Mouse (Mus musculus) liver, embryonic 11.5 days (tissue): ENCODE measurements around the gene Cct6b. TPM values are rescaled to one million over a fixed set of nuclear protein-coding genes. Genes with fewer than 3 reads are reported as not detected.

Experiments used
- ATAC-seq: fragments of 200-750 bp; cut with Nextera tagmentation; replicated peaks from 2 replicates; pipeline ENCODE4 v1.8.0; 2017; ENCODE audit warnings: moderate number of reproducible peaks, mild to moderate bottlenecking, moderate TSS enrichment, moderate library complexity; ENCODE audit not compliant: low FRiP score
- DNase-seq: peaks from one replicate; pipeline ENCODE4 v3.0.0-alpha.2; 2017; ENCODE audit warnings: low spot score
- H3K27ac ChIP-seq: fragments of 300-500 bp; sonication (generic); 2 replicates; pipeline ENCODE4 v1.5.1; 2014; ENCODE audit warnings: mild to moderate bottlenecking, low read depth, low read length, control low read depth
- H3K27me3 ChIP-seq: fragments of 300-500 bp; sonication (generic); replicated peaks from 2 replicates; pipeline ENCODE4 v1.6.1; 2014; ENCODE audit warnings: low read length, mixed read lengths; ENCODE audit not compliant: control insufficient read depth, insufficient read depth
- H3K36me3 ChIP-seq: fragments of 300-500 bp; sonication (generic); 2 replicates; pipeline ENCODE4 v1.6.1; 2014; ENCODE audit warnings: mild to moderate bottlenecking, low read length, moderate library complexity, mixed read lengths; ENCODE audit not compliant: control insufficient read depth, insufficient read depth
- H3K4me1 ChIP-seq: fragments of 300-500 bp; sonication (generic); replicated peaks from 2 replicates; pipeline ENCODE4 v1.6.1; 2014; ENCODE audit warnings: low read length, mixed read lengths; ENCODE audit not compliant: control insufficient read depth, insufficient read depth
- H3K4me2 ChIP-seq: fragments of 300-500 bp; sonication (generic); 2 replicates; pipeline ENCODE4 v1.6.1; 2014; ENCODE audit warnings: mild to moderate bottlenecking, control low read depth, moderate library complexity
- H3K4me3 ChIP-seq: fragments of 300-500 bp; sonication (generic); 2 replicates; pipeline ENCODE4 v1.5.1; 2014; ENCODE audit warnings: low read depth, low read length, control low read depth
- H3K9ac ChIP-seq: fragments of 300-500 bp; sonication (generic); 2 replicates; pipeline ENCODE4 v1.6.1; 2014; ENCODE audit warnings: low read depth, low read length, control low read depth
- H3K9me3 ChIP-seq: fragments of 300-500 bp; sonication (generic); 2 replicates; pipeline ENCODE4 v1.6.1; 2016; ENCODE audit warnings: low read length, inconsistent platforms, mixed read lengths; ENCODE audit not compliant: control insufficient read depth
- WGBS: fragments of 180-500 bp; shearing (Covaris S2); extraction: QIAGEN DNeasy Blood & Tissue Kit; methylation state at CpG from one replicate; pipeline ENCODE4 v1.1.7; 2014; 5-methylcytosine and 5-hydroxymethylcytosine counted together
- polyA plus RNA-seq: library from polyadenylated mRNA; unstranded; fragments of >200 nt; fragmentation: Nextera tagmentation; extraction: Ambion mirVana; gene quantifications from 2 replicates; pipeline ENCODE4 v1.2.1, GENCODE M21; 2014

The Cct6b gene
- polyA plus RNA-seq, 1 experiment from 2014 or later: 0.30 TPM

GRCm38 (mm10) chr11:82692668-82693067, 71.5 kb downstream of the Cct6b start:
- Histone ChIP-seq H3K36me3 (no peaks in the 10 kb centered on the region), H3K9me3 (no peaks in the 10 kb centered on the region), H3K27me3 (no peaks in the 10 kb centered on the region), H3K4me3 (no peak overlapping the region), H3K9ac (no peak overlapping the region), H3K27ac (no peak overlapping the region), H3K4me2 (no peak overlapping the region), H3K4me1 (no peaks in the 10 kb centered on the region)
- ATAC-seq (no peak), DNase-seq (no peak)
- WGBS: 79% methylated on average over 6 of the region's 6 CpGs

- Histone ChIP-seq H3K4me3 (no peak overlapping the region), H3K9ac (no peak overlapping the region), H3K27ac (no peak overlapping the region), H3K36me3 (no peaks in the 10 kb centered on the region), H3K4me1 (no peaks in the 10 kb centered on the region), H3K4me2 (no peak overlapping the region), H3K27me3 (no peaks in the 10 kb centered on the region), H3K9me3 (no peaks in the 10 kb centered on the region)
- DNase-seq (no peak), ATAC-seq (no peak)
- whole genome bisulfite sequencing: 66% methylated on average over 5 of the region's 5 CpGs
These were observed 73.6 kb downstream of the Cct6b start for GRCm38 (mm10) chr11:82690476-82690875.

- Histone ChIP-seq H3K9me3 (no peaks in the 10 kb centered on the region), H3K27ac (no peak overlapping the region), H3K4me3 (no peak overlapping the region), H3K4me2 (no peak overlapping the region), H3K4me1 (no peaks in the 10 kb centered on the region), H3K9ac (no peak overlapping the region), H3K27me3 (no peaks in the 10 kb centered on the region), H3K36me3 (no peaks in the 10 kb centered on the region)
- DNase-seq (no peak), ATAC-seq (no peak)
These were observed 76.5 kb downstream of the Cct6b start for GRCm38 (mm10) chr11:82687668-82688067.

GRCm38 (mm10) chr11:82684676-82685075, 79.4 kb downstream of the Cct6b start:
- WGBS: 87% methylated on average over 6 of the region's 6 CpGs
- DNase-seq (no peak), ATAC-seq (no peak)
- Histone ChIP-seq H3K27ac (no peak overlapping the region), H3K4me1 (no peaks in the 10 kb centered on the region), H3K27me3 (no peaks in the 10 kb centered on the region), H3K9me3 (no peaks in the 10 kb centered on the region), H3K36me3 (no peaks in the 10 kb centered on the region), H3K9ac (no peak overlapping the region), H3K4me3 (no peak overlapping the region), H3K4me2 (no peak overlapping the region)

- no peak overlapping the region for H3K4me3 ChIP-seq
- no peak overlapping the region for H3K27ac ChIP-seq
- DNase-seq (no peak), ATAC-seq (no peak)
- WGBS: 48% methylated on average over 12 of the region's 12 CpGs
- H3K4me2 ChIP-seq: no peak overlapping the region
- no peaks in the 10 kb centered on the region for H3K9me3 ChIP-seq
- H3K4me1 ChIP-seq: no peaks in the 10 kb centered on the region
- H3K36me3 ChIP-seq: no peaks in the 10 kb centered on the region
- no peak overlapping the region for H3K9ac ChIP-seq
- no peaks in the 10 kb centered on the region for H3K27me3 ChIP-seq
These were observed 80.2 kb downstream of the Cct6b start for GRCm38 (mm10) chr11:82683765-82684505.

GRCm38 (mm10) chr11:82678561-82678960, 85.6 kb downstream of the Cct6b start:
- H3K36me3 ChIP-seq: no peaks in the 10 kb centered on the region
- DNase-seq (no peak), ATAC-seq (no peak)
- H3K9me3 ChIP-seq: no peaks in the 10 kb centered on the region
- no peak overlapping the region for H3K4me3 ChIP-seq
- no peaks in the 10 kb centered on the region for H3K27me3 ChIP-seq
- no peak overlapping the region for H3K9ac ChIP-seq
- 90% methylated on average over 12 of the region's 12 CpGs for WGBS
- H3K4me2 ChIP-seq: no peak overlapping the region
- no peak overlapping the region for H3K27ac ChIP-seq
- H3K4me1 ChIP-seq: no peaks in the 10 kb centered on the region

Other genes with a start within 250 kb of the Cct6b start
- 34.8 and 41.8 TPM in 2 replicates for gene Zfp830, start within 50 bp of the Cct6b start, polyA plus RNA-seq
- 29.6 and 31.7 TPM in 2 replicates for gene Lig3, start 16.8 kb upstream of the Cct6b start, polyA plus RNA-seq
- 27.5 and 29.7 TPM in 2 replicates for gene Rffl, start 106.9 kb upstream of the Cct6b start, polyA plus RNA-seq
- 14.4 and 14.8 TPM in 2 replicates for gene Rad51d, start 126.3 kb upstream of the Cct6b start, polyA plus RNA-seq
- gene Fndc8, start 127.8 kb upstream of the Cct6b start, polyA plus RNA-seq: 0.13 and 0.15 TPM in 2 replicates
- gene Nle1, start 144.1 kb upstream of the Cct6b start, polyA plus RNA-seq: 43.4 and 44.9 TPM in 2 replicates
- 1.8 and 4.5 TPM in 2 replicates for gene Unc45b, start 146.2 kb upstream of the Cct6b start, polyA plus RNA-seq
- gene Slfn5, start 187.0 kb upstream of the Cct6b start, polyA plus RNA-seq: 0.49 and 0.86 TPM in 2 replicates
- gene Slfn9, start 227.5 kb upstream of the Cct6b start, polyA plus RNA-seq: 8.1 and 9.0 TPM in 2 replicates